Mouse (Mus musculus) stomach, embryonic 16.5 days (tissue): ENCODE results near the gene Hnf1b. TPM values are rescaled to one million over a fixed set of nuclear protein-coding genes. Genes with fewer than 3 reads are reported as not detected.

Source experiments
- ATAC-seq: fragments of 200-750 bp; cut with Nextera tagmentation; 2 replicates; pipeline ENCODE4 v1.8.0; 2017; ENCODE audit warnings: moderate number of reproducible peaks, moderate TSS enrichment; ENCODE audit not compliant: insufficient read depth, low FRiP score
- H3K27ac ChIP-seq: fragments of 300-500 bp; sonication (generic); 2 replicates; pipeline ENCODE4 v1.5.1; 2014; ENCODE audit warnings: low read length
- H3K27me3 ChIP-seq: fragments of 300-500 bp; sonication (generic); 2 replicates; pipeline ENCODE4 v1.6.1; 2014; ENCODE audit warnings: low read length, control low read depth, mixed read lengths; ENCODE audit not compliant: control insufficient read depth, insufficient read depth
- H3K36me3 ChIP-seq: fragments of 300-500 bp; sonication (generic); 2 replicates; pipeline ENCODE4 v1.6.1; 2014; ENCODE audit warnings: low read length; ENCODE audit not compliant: control insufficient read depth, insufficient read depth
- H3K4me1 ChIP-seq: fragments of 300-500 bp; sonication (generic); 2 replicates; pipeline ENCODE4 v1.6.1; 2014; ENCODE audit warnings: low read length, control low read depth, mixed read lengths; ENCODE audit not compliant: control insufficient read depth, insufficient read depth
- H3K4me2 ChIP-seq: fragments of 300-500 bp; sonication (generic); 2 replicates; pipeline ENCODE4 v1.6.1; 2014; ENCODE audit warnings: low read depth, low read length, mixed read lengths
- H3K4me3 ChIP-seq: fragments of 300-500 bp; sonication (generic); replicated peaks from 2 replicates; pipeline ENCODE4 v1.5.1; 2014; ENCODE audit warnings: mild to moderate bottlenecking, low read length
- H3K9ac ChIP-seq: fragments of 300-500 bp; sonication (generic); 2 replicates; pipeline ENCODE4 v1.6.1; 2014; ENCODE audit warnings: low read length
- H3K9me3 ChIP-seq: fragments of 300-500 bp; sonication (generic); replicated peaks from 2 replicates; pipeline ENCODE4 v1.6.1; 2016; ENCODE audit warnings: low read length, control low read depth; ENCODE audit not compliant: control insufficient read depth
- WGBS: fragments of 180-500 bp; shearing (Covaris S2); extraction: QIAGEN DNeasy Blood & Tissue Kit; methylation state at CpG from one replicate; pipeline ENCODE4 v1.1.7; 2014; 5-methylcytosine and 5-hydroxymethylcytosine counted together
- polyA plus RNA-seq: library from polyadenylated mRNA; unstranded; fragments of >200 nt; fragmentation: Nextera tagmentation; extraction: Ambion mirVana; gene quantifications from 2 replicates; pipeline ENCODE4 v1.2.1, GENCODE M21; 2015

Gene Hnf1b
- polyA plus RNA-seq, 1 experiment from 2014 or later, result 5.6 TPM

DNA sequence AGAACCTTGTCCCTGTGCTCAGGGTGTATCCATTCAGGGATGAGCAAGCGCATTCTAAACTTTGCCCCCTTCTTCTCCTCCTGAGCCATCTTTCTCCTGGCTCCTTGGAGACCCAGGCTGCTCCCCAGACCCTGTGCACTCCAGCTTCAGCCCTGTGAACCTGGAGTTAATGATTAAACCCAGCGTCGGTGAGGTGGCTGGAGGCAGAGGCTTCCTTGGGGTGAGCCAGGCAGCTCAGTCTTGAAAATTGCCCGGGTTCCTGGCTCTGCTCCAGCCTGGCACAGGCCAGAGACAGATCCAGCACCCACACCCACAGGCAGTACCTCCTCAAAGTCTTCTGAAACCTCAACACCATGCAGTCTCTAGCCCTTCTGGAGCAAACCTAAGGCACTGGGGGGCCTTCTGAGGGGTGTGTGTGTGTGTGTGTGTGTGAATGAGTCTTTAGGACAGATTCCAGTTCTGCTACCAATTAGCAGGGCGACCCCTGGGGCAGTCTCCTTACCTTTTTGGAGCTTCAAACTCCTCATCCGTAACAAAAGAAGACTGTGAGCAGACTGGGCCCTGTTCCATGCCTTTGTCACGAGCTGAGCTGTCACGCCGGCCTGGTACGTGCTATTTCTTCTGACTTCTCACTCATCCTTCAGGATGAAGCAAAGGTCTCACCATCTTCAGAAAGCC is 29.9 kb upstream of the Hnf1b start:
- 51% methylated on average over 10 of the region's 10 CpGs for WGBS

DNA sequence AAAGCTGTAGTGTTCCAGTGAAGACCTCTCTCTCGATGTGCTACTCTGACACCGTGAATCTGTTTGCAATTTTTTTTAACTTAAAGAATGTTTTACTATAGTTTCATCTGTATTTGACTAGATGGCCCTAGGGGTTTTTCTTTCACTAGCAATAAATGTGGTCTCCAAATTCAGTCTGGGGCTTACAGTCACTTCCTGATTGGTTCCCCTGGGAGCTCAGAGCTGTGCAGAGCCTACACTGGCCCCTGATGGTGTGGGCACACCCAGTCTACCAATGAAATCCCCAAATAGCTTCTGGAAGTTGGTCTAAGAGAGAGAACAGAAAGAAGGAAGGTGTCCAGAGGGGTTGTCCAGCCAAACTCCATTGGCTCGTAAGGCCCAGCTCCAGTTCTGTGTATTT is 23.7 kb upstream of the Hnf1b start:
- 87% methylated on average over 3 of the region's 3 CpGs for WGBS
- no peak overlapping the region for H3K9ac ChIP-seq
- no peak overlapping the region for H3K4me3 ChIP-seq
- no peaks in the 10 kb centered on the region for H3K36me3 ChIP-seq
- ATAC-seq, result no peak
- no peaks in the 10 kb centered on the region for H3K9me3 ChIP-seq
- H3K4me1 ChIP-seq, result no peaks in the 10 kb centered on the region
- H3K4me2 ChIP-seq, result no peak overlapping the region
- no peaks in the 10 kb centered on the region for H3K27me3 ChIP-seq
- no peak overlapping the region for H3K27ac ChIP-seq

More for the DNA sequence above, 29.9 kb upstream of the Hnf1b start:
- no peak overlapping the region for H3K4me2 ChIP-seq
- H3K27ac ChIP-seq, result peak overlapping the region; percentile 31; the same call in 1 of the 2 replicates
- no peaks in the 10 kb centered on the region; the same call in 1 of the 2 replicates for H3K4me1 ChIP-seq
- H3K27me3 ChIP-seq, result no peaks in the 10 kb centered on the region
- H3K9ac ChIP-seq, result no peak overlapping the region
- no peak overlapping the region for H3K4me3 ChIP-seq
- no peaks in the 10 kb centered on the region for H3K9me3 ChIP-seq
- peak; percentile 90 for ATAC-seq
- no peaks in the 10 kb centered on the region for H3K36me3 ChIP-seq

DNA sequence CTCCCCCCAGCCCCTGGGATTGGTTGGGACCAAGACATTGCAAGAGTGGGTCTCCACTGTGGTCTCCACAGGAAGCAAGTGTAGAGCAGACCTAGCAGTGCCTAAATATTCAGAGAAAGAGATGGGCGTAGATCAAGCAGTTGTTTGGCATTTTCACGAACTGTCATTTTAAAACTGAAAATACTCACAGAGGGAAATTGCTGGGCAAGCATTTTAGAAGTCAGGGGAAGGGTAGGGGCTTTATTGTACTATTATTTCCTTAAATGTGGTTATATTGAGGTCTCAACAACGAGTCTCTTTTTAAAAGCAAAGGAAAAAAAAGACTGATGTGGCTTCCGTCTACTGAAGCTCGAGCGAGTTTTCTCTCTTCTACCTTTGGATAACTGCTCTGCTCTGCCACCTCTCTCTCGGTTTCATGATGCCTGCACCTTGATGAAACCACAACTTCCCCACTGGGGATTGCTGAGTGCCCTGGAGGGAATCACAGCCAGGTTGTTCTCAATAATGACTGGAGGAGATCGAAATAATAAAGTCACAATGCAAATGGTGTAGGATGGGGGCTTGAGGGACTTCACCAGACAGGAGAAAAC is 21.2 kb upstream of the Hnf1b start:
- no peak overlapping the region for H3K4me2 ChIP-seq
- 76% methylated on average over 8 of the region's 8 CpGs for WGBS

DNA sequence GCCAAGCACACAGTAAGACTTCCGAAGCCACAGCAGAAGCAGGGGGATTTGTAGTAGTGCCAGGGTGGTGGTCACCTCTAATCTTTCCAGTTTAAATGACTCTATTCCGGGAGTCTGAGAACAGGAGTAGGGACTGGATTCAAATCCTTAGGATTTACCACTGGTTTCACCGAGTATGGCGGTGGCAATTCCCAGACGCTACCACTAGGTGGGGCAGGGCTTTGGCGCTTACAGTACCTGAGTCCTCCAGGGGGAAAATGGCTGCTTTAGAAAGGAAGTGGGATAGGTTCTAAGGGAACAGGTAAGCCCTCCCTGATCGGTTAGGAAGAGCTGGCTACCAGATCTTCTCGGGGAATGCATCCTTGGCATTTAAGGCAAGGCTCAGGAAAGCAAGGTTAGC is 17.5 kb upstream of the Hnf1b start:
- H3K4me2 ChIP-seq, result no peak overlapping the region
- H3K27me3 ChIP-seq, result no peaks in the 10 kb centered on the region
- 45% methylated on average over 8 of the region's 8 CpGs for WGBS
- H3K9ac ChIP-seq, result no peak overlapping the region
- no peaks in the 10 kb centered on the region for H3K4me1 ChIP-seq
- no peak overlapping the region for H3K27ac ChIP-seq
- H3K36me3 ChIP-seq, result no peaks in the 10 kb centered on the region
- no peak for ATAC-seq
- H3K4me3 ChIP-seq, result no peak overlapping the region
- H3K9me3 ChIP-seq, result no peaks in the 10 kb centered on the region

More for the DNA sequence above, 21.2 kb upstream of the Hnf1b start:
- no peaks in the 10 kb centered on the region for H3K9me3 ChIP-seq
- H3K9ac ChIP-seq, result no peak overlapping the region
- ATAC-seq, result no peak
- no peaks in the 10 kb centered on the region for H3K36me3 ChIP-seq
- H3K4me3 ChIP-seq, result no peak overlapping the region
- no peaks in the 10 kb centered on the region for H3K27me3 ChIP-seq
- H3K27ac ChIP-seq, result no peak overlapping the region
- H3K4me1 ChIP-seq, result no peaks in the 10 kb centered on the region

DNA sequence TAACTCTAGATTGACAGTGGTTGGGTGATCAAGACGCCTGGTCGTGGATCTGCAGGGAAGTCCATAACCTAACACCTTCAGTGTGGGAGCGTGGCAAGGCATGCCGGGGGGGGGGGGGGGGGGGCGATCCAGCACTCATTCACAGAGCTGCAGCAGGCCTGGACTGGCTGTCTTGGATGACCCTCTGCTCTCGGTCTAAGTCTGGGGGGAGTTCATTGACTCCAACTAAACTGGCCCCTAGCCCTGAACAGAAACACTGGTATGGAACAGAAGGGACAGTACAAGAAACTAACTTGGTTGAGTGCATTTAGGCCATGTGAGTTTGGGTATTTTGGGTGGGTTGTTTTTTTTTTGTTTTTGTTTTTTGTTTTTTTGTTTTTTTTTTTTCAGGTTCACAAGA is 16.3 kb upstream of the Hnf1b start:
- WGBS, result 82% methylated on average over 6 of the region's 6 CpGs

DNA sequence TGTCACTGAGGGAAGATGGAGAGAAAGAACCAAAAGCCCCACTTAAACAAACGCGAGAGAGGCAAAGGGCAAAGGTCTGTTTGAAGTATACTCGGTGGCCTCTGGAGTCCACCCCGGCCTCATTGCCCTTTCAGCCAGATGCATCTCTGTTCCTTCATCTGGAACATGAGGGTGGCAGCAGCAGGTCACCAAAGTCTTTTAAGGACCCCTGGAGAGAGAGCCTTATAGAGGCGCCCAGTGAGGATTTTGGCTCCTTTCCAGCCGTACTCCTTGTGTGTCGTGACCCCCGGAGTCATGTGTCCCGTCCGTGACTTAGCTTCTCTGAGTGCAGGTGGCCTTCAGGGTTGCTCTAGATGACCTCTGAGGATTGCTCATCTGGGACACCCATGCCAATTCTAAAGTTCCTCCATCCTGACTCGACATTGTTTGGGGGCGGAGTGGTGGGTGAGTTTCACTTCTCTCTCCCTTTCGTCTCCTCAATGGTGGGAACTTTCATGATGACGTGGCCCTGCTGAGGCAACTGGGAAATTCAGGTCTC is 15.8 kb upstream of the Hnf1b start:
- WGBS, result 49% methylated on average over 14 of the region's 14 CpGs
- no peak overlapping the region for H3K9ac ChIP-seq
- ATAC-seq, result no peak
- no peak overlapping the region for H3K4me3 ChIP-seq
- no peaks in the 10 kb centered on the region for H3K4me1 ChIP-seq
- H3K9me3 ChIP-seq, result no peaks in the 10 kb centered on the region
- no peaks in the 10 kb centered on the region for H3K36me3 ChIP-seq
- no peaks in the 10 kb centered on the region for H3K27me3 ChIP-seq
- no peak overlapping the region for H3K27ac ChIP-seq
- H3K4me2 ChIP-seq, result no peak overlapping the region

More for the DNA sequence above, 16.3 kb upstream of the Hnf1b start:
- Histone ChIP-seq H3K9me3 (no peaks in the 10 kb centered on the region), H3K36me3 (no peaks in the 10 kb centered on the region), H3K4me2 (no peak overlapping the region), H3K4me3 (no peak overlapping the region), H3K27ac (no peak overlapping the region), H3K27me3 (no peaks in the 10 kb centered on the region), H3K4me1 (no peaks in the 10 kb centered on the region), H3K9ac (no peak overlapping the region)
- no peak for ATAC-seq

DNA sequence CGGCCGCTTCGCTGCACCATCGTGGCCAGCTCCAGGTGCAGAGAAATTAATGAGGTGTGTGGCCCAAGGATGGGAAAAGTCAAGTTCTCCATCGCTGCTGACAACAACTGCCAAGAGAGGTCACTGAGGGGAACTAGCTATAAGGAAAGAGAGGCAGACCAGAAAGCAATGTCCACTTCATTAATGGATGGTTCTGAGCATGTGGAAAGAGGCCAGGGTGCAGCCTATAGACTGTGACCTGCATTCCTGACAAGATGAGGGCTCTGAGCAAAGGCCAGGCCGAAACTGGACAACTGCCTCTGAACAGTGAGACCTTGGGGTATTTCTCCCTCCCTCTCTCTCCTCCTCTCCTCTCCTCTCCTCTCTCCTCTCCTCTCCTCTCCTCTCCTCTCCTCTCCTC is 10.4 kb upstream of the Hnf1b start:
- no peak overlapping the region for H3K27ac ChIP-seq

DNA sequence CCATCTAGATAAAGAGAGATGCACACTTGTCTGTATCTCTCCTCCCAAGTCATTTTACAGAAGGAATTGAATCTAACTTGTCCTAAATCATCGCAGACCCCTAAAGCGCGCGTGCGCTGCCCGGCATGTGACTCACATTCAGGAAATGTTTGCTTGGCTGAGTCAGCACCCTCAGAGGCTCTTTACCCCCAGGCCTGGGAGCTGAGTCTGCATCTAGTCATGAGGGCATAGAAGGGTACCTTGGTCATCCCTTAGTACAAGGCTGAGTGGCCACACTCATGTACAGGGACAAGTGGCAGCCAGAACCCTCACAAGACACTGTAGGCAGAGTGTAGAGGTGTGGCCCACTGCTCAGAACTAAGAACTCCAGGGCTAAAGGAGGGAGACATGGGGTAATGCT is 6.3 kb upstream of the Hnf1b start:
- H3K9ac ChIP-seq, result no peak overlapping the region
- H3K4me2 ChIP-seq, result no peak overlapping the region
- no peaks in the 10 kb centered on the region for H3K27me3 ChIP-seq
- no peak overlapping the region for H3K27ac ChIP-seq
- H3K4me3 ChIP-seq, result no peak overlapping the region
- H3K36me3 ChIP-seq, result no peaks in the 10 kb centered on the region
- no peaks in the 10 kb centered on the region for H3K9me3 ChIP-seq
- WGBS, result 81% methylated on average over 6 of the region's 6 CpGs
- no peaks in the 10 kb centered on the region for H3K4me1 ChIP-seq
- ATAC-seq, result no peak

More for the DNA sequence above, 10.4 kb upstream of the Hnf1b start:
- Histone ChIP-seq H3K9ac (no peak overlapping the region), H3K27me3 (no peaks in the 10 kb centered on the region), H3K4me2 (no peak overlapping the region), H3K4me3 (no peak overlapping the region), H3K4me1 (no peaks in the 10 kb centered on the region), H3K9me3 (no peaks in the 10 kb centered on the region), H3K36me3 (no peaks in the 10 kb centered on the region)
- ATAC-seq, result no peak
- 75% methylated on average over 6 of the region's 6 CpGs for WGBS

DNA sequence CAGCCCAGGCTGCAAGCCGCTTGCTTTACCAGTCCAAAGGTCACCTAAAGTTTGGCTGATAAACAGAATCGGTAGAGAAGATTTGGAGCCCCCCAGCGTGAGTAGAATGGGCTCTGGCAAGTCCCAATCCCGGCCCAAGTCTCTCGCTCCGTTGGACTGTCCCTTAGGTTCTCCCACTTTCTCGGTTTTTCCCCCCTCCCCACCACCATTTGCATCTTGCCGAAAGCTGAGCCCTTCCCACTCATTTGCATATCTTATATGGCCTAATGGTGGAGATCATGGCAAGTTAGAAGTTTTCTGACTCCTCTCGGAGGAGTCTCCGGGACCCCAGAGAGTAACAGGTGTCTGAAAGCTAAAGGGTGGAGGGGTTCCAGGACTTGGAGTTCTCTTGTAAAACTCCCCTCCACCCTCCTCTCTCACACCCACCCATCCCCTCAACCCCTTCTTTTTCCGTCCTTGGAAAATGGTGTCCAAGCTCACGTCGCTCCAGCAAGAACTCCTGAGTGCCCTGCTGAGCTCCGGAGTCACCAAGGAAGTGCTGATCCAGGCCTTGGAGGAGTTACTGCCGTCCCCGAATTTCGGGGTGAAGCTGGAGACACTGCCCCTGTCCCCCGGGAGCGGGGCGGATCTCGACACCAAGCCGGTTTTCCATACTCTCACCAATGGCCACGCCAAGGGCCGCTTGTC is 866 bp downstream of the Hnf1b start:
- 2% methylated on average over 24 of the region's 24 CpGs for WGBS
- H3K4me1 ChIP-seq, result no peaks in the 10 kb centered on the region
- H3K4me2 ChIP-seq, result peak overlapping the region; percentile 53
- no peaks in the 10 kb centered on the region for H3K9me3 ChIP-seq
- H3K27ac ChIP-seq, result peak overlapping the region; percentile 87
- H3K36me3 ChIP-seq, result no peaks in the 10 kb centered on the region
- ATAC-seq, result peak; percentile 45; the same call in 1 of the 2 replicates
- H3K27me3 ChIP-seq, result peaks cover 25% of the 10 kb centered on the region
- H3K4me3 ChIP-seq, result peak overlapping the region; percentile 43
- peak overlapping the region; percentile 72 for H3K9ac ChIP-seq
